Mouse (Mus musculus) heart, adult 2 months (tissue): ENCODE data around the gene Arid5b. TPM values are rescaled to one million over a fixed set of nuclear protein-coding genes. Genes with fewer than 3 reads are reported as not detected.

ENCODE experiments used
- DNase-seq, 2 experiments: peaks; one replicate each; pipeline ENCODE4 v3.0.0; 2021
- H3K27ac ChIP-seq: fragments of 200-600 bp; 2 replicates; pipeline ENCODE4 v1.8.1; 2022
- H3K27me3 ChIP-seq: fragments of 200-500 bp; 2 replicates; pipeline ENCODE4 v1.6.1; 2012; ENCODE audit warnings: mild to moderate bottlenecking, low read length, inconsistent platforms, mixed read lengths; ENCODE audit not compliant: control insufficient read depth, insufficient read depth
- H3K36me3 ChIP-seq: fragments of 200-500 bp; 2 replicates; pipeline ENCODE4 v1.6.1; 2012; ENCODE audit warnings: low read length, inconsistent platforms; ENCODE audit not compliant: control insufficient read depth, insufficient read depth
- H3K4me1 ChIP-seq: fragments of 200-500 bp; 2 replicates; pipeline ENCODE4 v1.6.1; 2011; ENCODE audit warnings: low read length; ENCODE audit not compliant: control insufficient read depth, insufficient read depth
- H3K4me3 ChIP-seq: fragments of 200-600 bp; 2 replicates; pipeline ENCODE4 v1.8.1; 2022
- H3K79me2 ChIP-seq: fragments of 200-500 bp; replicated peaks from 2 replicates; pipeline ENCODE4 v1.6.1; 2012; ENCODE audit warnings: mild to moderate bottlenecking, inconsistent platforms, low read length, moderate library complexity, mixed read lengths; ENCODE audit not compliant: control insufficient read depth, insufficient read depth
- H3K9ac ChIP-seq: fragments of 200-500 bp; 2 replicates; pipeline ENCODE4 v1.6.1; 2012; ENCODE audit warnings: low read depth, mild to moderate bottlenecking, control low read depth, inconsistent platforms, low read length, mixed read lengths
- CTCF ChIP-seq: fragments of 200-600 bp; IDR thresholded peaks from 2 replicates; pipeline ENCODE4 v1.8.1; 2022; ENCODE audit warnings: antibody characterized with exemption, mild to moderate bottlenecking, moderate library complexity
- EP300 ChIP-seq: fragments of 200-500 bp; IDR thresholded peaks from 2 replicates; pipeline ENCODE4 v1.6.1; 2011; ENCODE audit warnings: low read depth, low read length, control low read depth; ENCODE audit not compliant: insufficient read depth
- POLR2A ChIP-seq: fragments of 200-500 bp; IDR thresholded peaks from 2 replicates; pipeline ENCODE4 v1.6.1; 2011; ENCODE audit warnings: mild to moderate bottlenecking, low read depth, low read length, control low read depth; ENCODE audit not compliant: insufficient read depth
- WGBS: fragments of 180-500 bp; shearing (Covaris S2); methylation state at CpG from one replicate; pipeline ENCODE4 v1.1.7; 2018; 5-methylcytosine and 5-hydroxymethylcytosine counted together
- intact Hi-C: fragments of 180-260 bp; cut with DNase I; formaldehyde crosslinking; loops from one replicate; pipeline ENCODE4 v1.15.1; 2025
- polyA plus RNA-seq: library from polyadenylated mRNA; depleted of rRNA; stranded (reverse); fragments of >200 nt; gene quantifications from 2 replicates; pipeline ENCODE4 v1.2.3, GENCODE M21; 2012
- total RNA-seq, 2 experiments: library from RNA; stranded (reverse); gene quantifications; 2 replicates each; pipeline ENCODE4 v1.2.3; 2021

Arid5b gene
- total and polyA plus RNA-seq, 3 experiments: 6.3 to 22.5 (median 21.1) TPM

- Histone ChIP-seq H3K9ac (no peak overlapping the region), H3K4me1 (peaks cover 7% of the 10 kb centered on the region), H3K36me3 (peaks cover 10% of the 10 kb centered on the region), H3K4me3 (no peak overlapping the region), H3K27me3 (no peaks in the 10 kb centered on the region), H3K27ac (no peak overlapping the region), H3K79me2 (no peaks in the 10 kb centered on the region)
- TF ChIP-seq CTCF: peak; percentile 28
- TF ChIP-seq POLR2A: no peak
- intact Hi-C loops: no loop called here
- DNase-seq: no peak
- 75% methylated on average over 9 of the region's 9 CpGs for WGBS
Observed at GRCm38 (mm10) chr10:68171974-68172373, 106.6 kb downstream of the Arid5b start.

GRCm38 (mm10) chr10:68168613-68169012 is 109.9 kb downstream of the Arid5b start:
- TF ChIP-seq EP300 (no peak), CTCF (no peak), POLR2A (no peak)
- Histone ChIP-seq H3K9ac (no peak overlapping the region), H3K36me3 (peaks cover 23% of the 10 kb centered on the region), H3K4me3 (no peak overlapping the region; the same call in 1 of the 2 replicates), H3K4me1 (peaks cover 11% of the 10 kb centered on the region), H3K79me2 (no peaks in the 10 kb centered on the region), H3K27me3 (no peaks in the 10 kb centered on the region), H3K27ac (peak overlapping the region; percentile 71)
- no peak for DNase-seq
- intact Hi-C loops: loop anchor here (5.0 kb wide), 1 partner anchor 109 kb away; the partner anchor contains the start of gene Arid5b
- WGBS: 15% methylated on average over 6 of the region's 6 CpGs

- Histone ChIP-seq H3K27me3 (no peaks in the 10 kb centered on the region), H3K4me1 (peaks cover 11% of the 10 kb centered on the region), H3K36me3 (peaks cover 23% of the 10 kb centered on the region), H3K9ac (no peak overlapping the region), H3K4me3 (0 out of 2 replicates have a peak overlapping the region, but pooled peaks have one; percentile 7), H3K79me2 (no peaks in the 10 kb centered on the region), H3K27ac (peak overlapping the region; percentile 77)
- intact Hi-C loops: loop anchor here (5.0 kb wide), 1 partner anchor 109 kb away; the partner anchor contains the start of gene Arid5b
- TF ChIP-seq POLR2A: no peak
- TF ChIP-seq CTCF: no peak
- TF ChIP-seq EP300: no peak
- DNase-seq: peak in 1 of 2 experiments; percentile 20
- WGBS: 35% methylated on average over 8 of the region's 8 CpGs
Observed at GRCm38 (mm10) chr10:68168141-68168540, 110.4 kb downstream of the Arid5b start.

GRCm38 (mm10) chr10:68167118-68167517 is 111.4 kb downstream of the Arid5b start:
- peaks cover 23% of the 10 kb centered on the region for H3K36me3 ChIP-seq
- no peaks in the 10 kb centered on the region for H3K79me2 ChIP-seq
- H3K4me3 ChIP-seq: no peak overlapping the region
- H3K9ac ChIP-seq: no peak overlapping the region
- intact Hi-C loops: loop anchor here (5.0 kb wide), 1 partner anchor 110 kb away; the partner anchor contains the start of gene Arid5b
- TF ChIP-seq POLR2A (no peak), EP300 (no peak), CTCF (no peak)
- peaks cover 11% of the 10 kb centered on the region for H3K4me1 ChIP-seq
- H3K27me3 ChIP-seq: no peaks in the 10 kb centered on the region
- WGBS: 57% methylated on average over 4 of the region's 4 CpGs
- no peak for DNase-seq
- peak overlapping the region; percentile 77 for H3K27ac ChIP-seq

- Histone ChIP-seq H3K9ac (no peak overlapping the region), H3K27me3 (no peaks in the 10 kb centered on the region), H3K36me3 (peaks cover 23% of the 10 kb centered on the region), H3K79me2 (no peaks in the 10 kb centered on the region), H3K4me1 (peaks cover 11% of the 10 kb centered on the region), H3K4me3 (no peak overlapping the region), H3K27ac (peak overlapping the region; percentile 77)
- 80% methylated on average over 2 of the region's 2 CpGs for WGBS
- no peak for TF ChIP-seq POLR2A
- TF ChIP-seq CTCF: no peak
- no peak for TF ChIP-seq EP300
- intact Hi-C loops: loop anchor here (5.0 kb wide), 1 partner anchor 111 kb away; the partner anchor contains the start of gene Arid5b
- DNase-seq: no peak
Observed at GRCm38 (mm10) chr10:68166695-68167086, 111.8 kb downstream of the Arid5b start.
